Mouse (Mus musculus) erythroblast, embryonic 14.5 days (primary cell): ENCODE results near the gene Pgpep1.

Source experiments
- GATA1 ChIP-seq: IDR thresholded peaks from 2 replicates; pipeline ENCODE4 v1.6.1; 2012; ENCODE audit warnings: low read length, inconsistent platforms, mixed read lengths
- TAL1 ChIP-seq: IDR thresholded peaks from 3 replicates; pipeline ENCODE4 v1.6.1; 2012; ENCODE audit warnings: low read length, inconsistent platforms, mixed read lengths

- no peak for TF ChIP-seq GATA1
- TF ChIP-seq TAL1: no peak
Observed at GRCm38 (mm10) chr8:70678679-70679078, 18.5 kb upstream of the Pgpep1 start.
